Mouse (Mus musculus) midbrain, embryonic 11.5 days (tissue): Measurements from ENCODE around the gene Akain1. TPM values are rescaled to one million over a fixed set of nuclear protein-coding genes. Genes with fewer than 3 reads are reported as not detected.

ENCODE experiments used
- ATAC-seq: fragments of 200-750 bp; cut with Nextera tagmentation; 2 replicates; pipeline ENCODE4 v1.8.0; 2017; ENCODE audit warnings: moderate TSS enrichment, moderate library complexity; ENCODE audit not compliant: low FRiP score
- DNase-seq: peaks from one replicate; pipeline ENCODE4 v3.0.0; 2015; ENCODE audit warnings: low spot score; ENCODE audit errors: missing footprints
- H3K27ac ChIP-seq: fragments of 300-500 bp; sonication (generic); 2 replicates; pipeline ENCODE4 v1.5.1; 2014; ENCODE audit warnings: low read depth, low read length
- H3K27me3 ChIP-seq: fragments of 300-500 bp; sonication (generic); 2 replicates; pipeline ENCODE4 v1.6.1; 2014; ENCODE audit warnings: mild to moderate bottlenecking, low read length, moderate library complexity, mixed read lengths; ENCODE audit not compliant: control insufficient read depth, insufficient read depth
- H3K36me3 ChIP-seq: fragments of 300-500 bp; sonication (generic); 2 replicates; pipeline ENCODE4 v1.6.1; 2014; ENCODE audit warnings: mild to moderate bottlenecking, low read length, moderate library complexity, mixed read lengths; ENCODE audit not compliant: control insufficient read depth, insufficient read depth
- H3K4me1 ChIP-seq: fragments of 300-500 bp; sonication (generic); 2 replicates; pipeline ENCODE4 v1.6.1; 2014; ENCODE audit warnings: low read length; ENCODE audit not compliant: control insufficient read depth, insufficient read depth
- H3K4me2 ChIP-seq: fragments of 300-500 bp; sonication (generic); 2 replicates; pipeline ENCODE4 v1.6.1; 2014; ENCODE audit warnings: mild to moderate bottlenecking, moderate library complexity
- H3K4me3 ChIP-seq: fragments of 300-500 bp; sonication (generic); 2 replicates; pipeline ENCODE4 v1.5.1; 2014; ENCODE audit warnings: low read depth, low read length
- H3K9ac ChIP-seq: fragments of 300-500 bp; sonication (generic); 2 replicates; pipeline ENCODE4 v1.6.1; 2014; ENCODE audit warnings: low read length
- H3K9me3 ChIP-seq: fragments of 300-500 bp; sonication (generic); 2 replicates; pipeline ENCODE4 v1.6.1; 2016; ENCODE audit warnings: low read length; ENCODE audit not compliant: control insufficient read depth
- WGBS: fragments of 180-500 bp; shearing (Covaris S2); extraction: QIAGEN DNeasy Blood & Tissue Kit; methylation state at CpG from one replicate; pipeline ENCODE4 v1.1.7; 2014; 5-methylcytosine and 5-hydroxymethylcytosine counted together
- polyA plus RNA-seq: library from polyadenylated mRNA; unstranded; fragments of >200 nt; fragmentation: Nextera tagmentation; extraction: Ambion mirVana; gene quantifications from 2 replicates; pipeline ENCODE4 v1.2.1, GENCODE M21; 2014

The Akain1 gene
- polyA plus RNA-seq, result 0.11 TPM in 1 of 2 replicates, not detected in the other

DNA sequence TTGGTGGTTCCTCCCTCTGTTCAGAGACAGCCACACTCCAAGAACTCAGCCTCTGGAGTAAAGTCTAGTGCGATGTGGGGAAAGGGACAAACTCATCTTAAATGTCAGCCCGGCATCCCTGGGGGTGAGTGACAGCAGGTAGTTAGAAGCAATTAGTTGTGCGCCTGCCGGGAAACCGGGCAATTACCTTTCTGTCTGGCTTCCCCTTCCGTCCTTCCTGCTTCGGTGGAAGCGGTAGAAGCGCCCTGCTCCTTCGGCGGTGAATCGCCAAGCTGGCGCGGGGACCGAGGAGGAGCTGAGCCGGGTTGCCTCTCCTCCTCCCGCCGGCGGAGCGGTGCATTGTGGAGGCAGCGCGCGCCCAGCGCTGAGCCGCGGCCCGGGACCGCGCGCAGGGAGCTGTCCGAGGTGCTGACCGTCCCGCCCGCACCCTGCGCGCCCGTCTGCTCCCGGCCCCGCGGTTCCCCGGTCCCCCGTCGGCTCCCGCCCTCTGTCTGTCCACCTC is at the start of gene Akain1:
TSS of gene Akain1 (plus strand) at position 337 of the 502 bp plus-strand sequence.
- Histone ChIP-seq H3K27ac (no peak within 1 kb of the TSS), H3K4me3 (peak within 1 kb of the TSS; percentile 40), H3K9ac (peak within 1 kb of the TSS; percentile 28; the same call in 1 of the 2 replicates), H3K36me3 (no peaks in the 10 kb centered on the region), H3K9me3 (no peaks in the 10 kb centered on the region), H3K4me2 (peak within 1 kb of the TSS; percentile 72), H3K4me1 (peaks cover 6% of the 10 kb centered on the region), H3K27me3 (peaks cover 31% of the 10 kb centered on the region)
- peak; percentile 98 for DNase-seq
- ATAC-seq, result peak; percentile 94
- 1% methylated on average over 43 of the region's 44 CpGs for WGBS

DNA sequence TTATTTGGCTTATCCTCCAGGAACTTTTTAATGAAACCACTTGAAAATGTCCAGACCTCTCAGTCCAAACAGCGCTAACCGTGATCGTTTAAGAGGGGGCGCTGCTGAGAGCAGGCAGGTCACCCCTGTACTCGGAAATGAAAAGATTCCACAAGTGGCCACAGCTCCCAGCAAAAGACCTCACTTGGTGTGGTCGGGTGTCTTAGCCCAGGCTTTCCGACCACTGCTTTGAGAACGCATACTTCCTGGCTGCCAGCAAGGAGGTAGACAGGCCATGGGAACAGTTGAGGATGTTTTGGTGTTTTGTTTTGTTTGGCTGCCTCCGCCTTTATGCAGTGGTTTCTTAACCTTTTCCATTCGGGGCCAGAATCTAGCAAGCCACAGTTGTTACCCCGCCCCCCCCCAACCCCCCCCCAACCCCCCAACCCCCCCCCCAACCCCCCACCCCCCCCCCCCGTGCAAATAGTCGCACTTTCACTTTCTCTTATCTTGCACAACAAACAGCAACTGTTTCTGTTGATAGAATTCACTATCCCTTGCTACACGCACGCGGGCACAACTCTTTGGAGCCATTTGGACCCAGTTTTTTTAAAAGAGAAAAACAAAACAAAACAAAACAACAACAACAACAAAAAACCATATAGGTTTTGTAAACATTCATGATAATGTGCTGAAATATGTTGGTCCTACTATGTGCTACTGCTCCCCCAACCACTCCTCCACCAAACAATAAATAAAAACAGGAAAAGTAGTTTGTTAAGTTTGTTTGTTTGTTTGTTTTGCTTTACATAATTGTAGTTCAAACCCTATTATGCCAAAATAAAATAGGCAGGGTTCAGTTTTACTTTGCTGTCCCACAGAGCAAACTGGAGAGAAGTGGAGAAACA is 42.7 kb upstream of the Akain1 start:
- ATAC-seq, result no peak
- Histone ChIP-seq H3K9me3 (no peaks in the 10 kb centered on the region), H3K4me3 (no peak overlapping the region), H3K27me3 (no peaks in the 10 kb centered on the region), H3K36me3 (no peaks in the 10 kb centered on the region), H3K27ac (no peak overlapping the region), H3K4me2 (no peak overlapping the region), H3K4me1 (no peaks in the 10 kb centered on the region), H3K9ac (no peak overlapping the region)
- DNase-seq, result no peak
- 30% methylated on average over 16 of the region's 16 CpGs for WGBS

DNA sequence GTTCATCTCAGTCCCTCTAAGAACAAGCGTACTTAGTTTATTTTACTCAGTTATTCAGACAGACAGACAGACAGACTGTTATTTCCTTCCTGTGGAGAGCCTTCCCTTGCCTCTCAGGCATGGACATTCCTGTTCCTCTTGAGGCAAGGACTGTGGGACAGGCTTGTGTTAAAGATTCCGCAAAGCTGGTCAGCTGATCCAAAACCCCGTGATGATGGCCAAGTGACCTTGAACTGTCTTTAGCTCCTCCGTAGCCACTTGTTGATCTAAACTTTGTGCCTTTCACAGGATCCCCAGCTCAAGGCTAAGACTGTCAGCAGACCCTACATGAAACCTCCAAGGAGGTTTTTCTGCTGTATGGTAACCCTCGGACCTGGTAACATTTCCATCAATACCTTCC is 42.0 kb upstream of the Akain1 start:
- Histone ChIP-seq H3K4me1 (no peaks in the 10 kb centered on the region), H3K4me3 (no peak overlapping the region), H3K4me2 (no peak overlapping the region), H3K36me3 (no peaks in the 10 kb centered on the region), H3K9ac (no peak overlapping the region), H3K9me3 (no peaks in the 10 kb centered on the region), H3K27me3 (no peaks in the 10 kb centered on the region), H3K27ac (no peak overlapping the region)
- no peak for ATAC-seq
- WGBS, result 61% methylated on average over 5 of the region's 5 CpGs
- DNase-seq, result no peak

DNA sequence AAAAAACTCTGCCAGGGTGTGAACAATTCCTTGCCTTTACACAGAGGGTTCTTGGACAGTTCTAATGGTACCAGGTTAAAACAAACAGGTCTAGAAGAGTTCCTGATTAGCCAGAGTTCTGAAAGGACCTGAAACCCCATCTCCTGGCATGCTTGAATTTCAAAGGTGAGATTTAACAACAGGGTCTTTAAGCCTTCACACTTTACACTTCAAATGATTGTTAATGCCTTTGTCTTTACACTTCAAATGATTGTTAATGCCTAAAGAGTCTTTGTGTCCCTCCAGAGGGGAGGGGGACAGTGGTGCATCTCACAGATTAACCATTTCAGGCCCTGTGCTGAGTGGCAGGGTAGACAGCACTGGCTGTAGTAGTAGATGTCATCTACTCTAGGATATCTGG is 41.0 kb upstream of the Akain1 start:
- H3K9me3 ChIP-seq, result no peaks in the 10 kb centered on the region
- no peaks in the 10 kb centered on the region for H3K27me3 ChIP-seq
- no peak overlapping the region for H3K9ac ChIP-seq
- ATAC-seq (no peak), DNase-seq (no peak)
- no peak overlapping the region for H3K4me3 ChIP-seq
- H3K4me2 ChIP-seq, result no peak overlapping the region
- no peak overlapping the region for H3K27ac ChIP-seq
- H3K4me1 ChIP-seq, result no peaks in the 10 kb centered on the region
- no peaks in the 10 kb centered on the region for H3K36me3 ChIP-seq

DNA sequence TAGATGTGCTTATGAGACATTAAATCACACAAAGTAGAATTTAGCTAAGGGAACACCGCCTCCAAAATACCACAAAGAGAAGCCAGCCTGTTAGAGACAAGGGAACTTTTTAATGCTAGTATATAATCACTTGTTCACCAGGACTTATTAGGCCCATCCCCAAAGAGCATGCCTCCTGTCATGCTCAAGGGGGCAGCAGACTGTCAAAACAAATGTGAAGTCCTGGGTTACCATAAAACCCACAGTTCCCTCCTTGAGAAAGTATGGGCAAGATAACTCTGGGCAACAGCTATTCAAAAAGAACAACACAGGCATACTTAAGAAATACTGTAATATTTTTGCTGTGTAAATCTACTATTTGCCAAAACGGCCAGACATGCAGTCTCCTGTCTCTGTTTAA is 38.0 kb upstream of the Akain1 start:
- H3K9ac ChIP-seq, result no peak overlapping the region
- no peak overlapping the region for H3K27ac ChIP-seq
- no peaks in the 10 kb centered on the region for H3K27me3 ChIP-seq
- ATAC-seq, result no peak
- WGBS, result 79% methylated on average over 2 of the region's 2 CpGs
- no peak for DNase-seq
- H3K4me3 ChIP-seq, result no peak overlapping the region
- H3K9me3 ChIP-seq, result no peaks in the 10 kb centered on the region
- H3K4me2 ChIP-seq, result no peak overlapping the region
- no peaks in the 10 kb centered on the region for H3K4me1 ChIP-seq
- no peaks in the 10 kb centered on the region for H3K36me3 ChIP-seq

DNA sequence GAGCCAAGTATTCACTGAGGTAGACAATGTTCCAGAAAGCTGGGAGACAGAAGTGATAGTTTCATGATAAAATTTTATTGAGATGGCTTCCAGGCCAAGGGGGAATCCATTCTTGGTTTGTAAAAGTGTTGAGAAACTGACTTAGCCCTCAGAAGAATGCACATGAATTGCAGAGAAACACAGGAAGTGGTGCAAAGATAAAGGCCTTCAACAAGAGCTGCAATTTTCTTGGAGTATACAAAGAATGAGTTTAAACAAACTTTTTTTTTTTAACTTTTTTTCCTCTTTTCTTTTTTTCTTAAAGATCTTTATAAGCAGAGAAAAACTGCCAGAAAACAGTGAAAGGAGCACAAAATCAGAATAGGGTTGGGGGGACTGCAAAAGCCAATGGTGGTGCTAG is 23.0 kb upstream of the Akain1 start:
- ATAC-seq, result no peak
- H3K4me2 ChIP-seq, result peak overlapping the region; percentile 70

DNA sequence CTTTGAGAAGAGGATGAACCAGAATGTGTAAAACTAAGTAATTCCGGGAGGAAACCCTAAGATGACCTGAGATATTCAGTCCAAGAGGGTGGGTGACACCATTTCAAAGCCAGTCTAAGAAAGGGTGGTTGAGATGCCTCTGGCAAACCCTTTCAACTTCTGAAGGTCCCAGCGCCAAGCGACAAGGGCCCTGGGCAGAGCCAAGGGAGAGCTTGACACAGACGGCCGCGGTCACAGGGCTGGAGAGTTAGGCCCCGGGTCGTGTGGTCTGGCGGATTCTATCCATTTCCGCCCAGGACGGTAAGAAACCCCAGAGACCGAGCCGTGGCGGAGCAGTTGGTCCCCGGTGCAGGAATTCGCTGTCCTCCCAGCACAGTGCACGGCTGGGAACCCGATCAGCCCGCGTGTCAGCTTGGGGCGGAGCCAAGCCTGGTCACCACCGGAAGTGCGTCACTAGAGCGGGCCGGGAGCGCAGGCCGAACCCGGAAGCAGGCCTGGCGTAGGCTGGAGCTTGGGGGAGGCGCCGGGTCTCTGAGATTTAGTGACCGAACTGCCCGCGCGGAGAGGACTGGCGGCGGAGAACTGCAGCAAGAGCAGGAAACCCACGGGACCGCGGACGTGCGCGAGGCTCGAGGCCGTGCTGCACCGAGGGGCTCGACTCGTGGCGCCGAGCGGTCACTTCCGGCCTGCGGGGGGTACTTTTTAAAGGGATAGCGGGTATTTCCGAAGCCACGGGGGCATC is 22.0 kb upstream of the Akain1 start:
- H3K4me3 ChIP-seq, result peak overlapping the region; percentile 74
- H3K9me3 ChIP-seq, result no peaks in the 10 kb centered on the region
- WGBS, result under 1% methylated on average over 56 of the region's 56 CpGs
- peak overlapping the region; percentile 90 for H3K9ac ChIP-seq
- H3K4me1 ChIP-seq, result peaks cover 3% of the 10 kb centered on the region
- peak overlapping the region; percentile 70 for H3K4me2 ChIP-seq
- DNase-seq (peak; percentile 99), ATAC-seq (peak; percentile 100)
- H3K27me3 ChIP-seq, result no peaks in the 10 kb centered on the region
- H3K27ac ChIP-seq, result peak overlapping the region; percentile 88
- no peaks in the 10 kb centered on the region for H3K36me3 ChIP-seq

More for the DNA sequence above, 23.0 kb upstream of the Akain1 start:
- Histone ChIP-seq H3K27me3 (no peaks in the 10 kb centered on the region), H3K4me1 (peaks cover 3% of the 10 kb centered on the region), H3K36me3 (no peaks in the 10 kb centered on the region), H3K4me3 (peak overlapping the region; percentile 74; the same call in 1 of the 2 replicates), H3K9ac (peak overlapping the region; percentile 90), H3K27ac (no peak overlapping the region), H3K9me3 (no peaks in the 10 kb centered on the region)
- no peak for DNase-seq

DNA sequence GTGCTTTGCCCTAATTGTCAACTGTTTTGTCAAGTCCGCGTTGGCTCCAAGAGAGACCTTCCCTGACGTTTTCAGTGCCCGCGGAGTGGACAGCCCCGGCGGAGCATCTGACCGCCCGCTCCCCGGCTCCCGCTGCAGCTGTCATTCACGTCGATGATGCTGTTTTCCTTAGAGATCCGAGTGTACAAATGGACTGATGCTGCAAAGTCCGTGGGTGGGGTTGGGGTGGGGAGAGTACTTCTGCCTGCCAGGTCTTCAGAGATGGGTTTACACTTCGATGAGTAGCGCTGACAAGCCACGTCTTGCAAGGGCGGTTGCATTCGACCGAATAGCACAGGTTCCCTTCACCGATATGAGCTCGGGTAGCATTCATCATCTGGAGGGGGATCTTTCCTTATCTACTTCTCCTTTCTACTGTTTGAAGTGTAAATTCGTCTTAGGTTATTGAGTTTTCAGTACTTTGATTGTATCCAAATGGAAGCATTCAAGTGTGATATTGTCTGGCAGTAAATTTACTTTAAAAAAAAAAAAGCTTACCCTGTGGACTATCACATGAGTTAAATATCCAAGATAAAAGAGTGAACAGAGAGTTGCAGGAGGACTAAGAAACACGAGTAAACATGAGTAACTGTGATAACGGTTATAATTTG is 21.3 kb upstream of the Akain1 start:
- Histone ChIP-seq H3K4me1 (peaks cover 3% of the 10 kb centered on the region), H3K4me3 (peak overlapping the region; percentile 74), H3K36me3 (no peaks in the 10 kb centered on the region), H3K27ac (peak overlapping the region; percentile 88), H3K4me2 (peak overlapping the region; percentile 70), H3K9ac (peak overlapping the region; percentile 90), H3K9me3 (no peaks in the 10 kb centered on the region), H3K27me3 (no peaks in the 10 kb centered on the region)
- ATAC-seq (no peak; the same call in none of the 2 replicates), DNase-seq (no peak)
- WGBS, result 2% methylated on average over 26 of the region's 26 CpGs
